Mouse (Mus musculus): Measurements from ENCODE around the gene Scgb2b19. TPM values are rescaled to one million over a fixed set of nuclear protein-coding genes. Genes with fewer than 3 reads are reported as not detected.
"Not testable (repeated sequence)": the region's sequence is repeated elsewhere in the genome, so short reads cannot be mapped to it uniquely, and the experiment has no call there.

The Scgb2b19 gene
- total RNA-seq (2014; fragmentation: Nextera tagmentation) (not detected in 2 replicates), total RNA-seq (2017) (not detected in 2 replicates)

DNA sequence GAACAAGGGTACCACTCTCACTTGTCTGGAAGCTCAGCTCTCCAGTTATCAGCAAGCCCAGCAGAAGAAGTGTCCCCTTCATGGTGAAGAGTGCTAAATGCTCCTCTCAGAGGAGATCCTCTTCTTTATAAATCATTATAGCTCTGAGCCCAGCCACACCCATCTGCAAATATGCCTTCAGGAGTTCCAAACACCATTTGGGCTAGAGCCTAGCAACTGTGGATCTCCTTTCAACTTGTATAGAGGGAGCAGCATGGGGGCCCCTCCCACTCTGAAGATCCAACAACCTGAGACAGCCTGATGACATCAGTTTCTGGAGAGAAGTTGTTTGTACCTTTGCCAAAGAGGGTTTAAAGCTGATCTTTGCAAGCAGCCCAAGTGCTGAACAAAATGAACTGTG, at the start of gene Scgb2b19:
TSS of gene Scgb2b19 (minus strand) at position 101 of the 400 bp plus-strand sequence.
- not testable (repeated sequence) for ATAC-seq (replicated peaks; ENCODE audit: poor library complexity, severe bottlenecking)

DNA sequence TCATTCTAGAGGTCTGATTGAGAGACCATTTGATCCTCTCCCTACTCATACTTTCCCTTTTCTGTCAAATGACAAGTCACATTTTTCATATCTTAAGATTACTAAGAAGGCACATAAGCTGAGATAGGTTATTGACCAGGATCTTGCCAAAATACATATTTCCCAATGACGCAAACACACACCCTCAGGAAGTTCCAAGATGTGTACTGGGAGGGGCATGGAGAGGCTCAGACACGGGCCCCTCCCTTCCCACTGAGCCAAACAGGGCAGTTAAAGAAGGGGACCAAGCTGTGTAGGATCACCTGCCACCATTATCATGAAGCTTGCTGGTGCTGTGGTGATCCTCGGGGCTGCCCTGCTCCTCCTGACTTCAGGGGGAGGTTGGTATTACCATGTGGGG, 6.9 kb upstream of the Scgb2b19 start, which contains the start of gene Scgb1b19:
TSS of gene Scgb1b19 (plus strand) at position 301 of the 400 bp plus-strand sequence.
- ATAC-seq (replicated peaks; ENCODE audit: poor library complexity, severe bottlenecking): not testable (repeated sequence)

Other genes with a start within 250 kb of the Scgb2b19 start
- gene Scgb2b17, start 223.8 kb downstream of the Scgb2b19 start, total RNA-seq (2014; fragmentation: Nextera tagmentation): not detected in 2 replicates
- gene Scgb2b17, start 223.8 kb downstream of the Scgb2b19 start, total RNA-seq (2017): not detected in 2 replicates
- gene Scgb1b17, start 216.9 kb downstream of the Scgb2b19 start, total RNA-seq (2014; fragmentation: Nextera tagmentation): not detected in 2 replicates
- not detected in 2 replicates for gene Scgb1b17, start 216.9 kb downstream of the Scgb2b19 start, total RNA-seq (2017)
- not detected in 2 replicates for gene Scgb2b18, start 106.5 kb downstream of the Scgb2b19 start, total RNA-seq (2014; fragmentation: Nextera tagmentation)
- gene Scgb2b18, start 106.5 kb downstream of the Scgb2b19 start, total RNA-seq (2017): not detected in 2 replicates
- gene Scgb1b18, start 94.8 kb downstream of the Scgb2b19 start, total RNA-seq (2014; fragmentation: Nextera tagmentation): not detected in 2 replicates
- not detected in 2 replicates for gene Scgb1b18, start 94.8 kb downstream of the Scgb2b19 start, total RNA-seq (2017)
- not detected in 2 replicates for gene Scgb1b19, start 7.0 kb upstream of the Scgb2b19 start, total RNA-seq (2014; fragmentation: Nextera tagmentation)
- gene Scgb1b19, start 7.0 kb upstream of the Scgb2b19 start, total RNA-seq (2017): not detected in 2 replicates
- not detected in 2 replicates for gene Scgb2b20, start 86.0 kb upstream of the Scgb2b19 start, total RNA-seq (2014; fragmentation: Nextera tagmentation)
- gene Scgb2b20, start 86.0 kb upstream of the Scgb2b19 start, total RNA-seq (2017): not detected in 2 replicates
- not detected in 2 replicates for gene Scgb1b20, start 92.9 kb upstream of the Scgb2b19 start, total RNA-seq (2014; fragmentation: Nextera tagmentation)
- gene Scgb1b20, start 92.9 kb upstream of the Scgb2b19 start, total RNA-seq (2017): not detected in 2 replicates
- not detected in 2 replicates for gene Scgb2b21, start 240.1 kb upstream of the Scgb2b19 start, total RNA-seq (2014; fragmentation: Nextera tagmentation)
- gene Scgb2b21, start 240.1 kb upstream of the Scgb2b19 start, total RNA-seq (2017): not detected in 2 replicates